Mouse (Mus musculus): ENCODE results near the gene Endov. TPM values are rescaled to one million over a fixed set of nuclear protein-coding genes. Genes with fewer than 3 reads are reported as not detected.

Gene Endov
- polyA plus RNA-seq, 1 experiment from 2014 or later: 21.3 TPM

DNA sequence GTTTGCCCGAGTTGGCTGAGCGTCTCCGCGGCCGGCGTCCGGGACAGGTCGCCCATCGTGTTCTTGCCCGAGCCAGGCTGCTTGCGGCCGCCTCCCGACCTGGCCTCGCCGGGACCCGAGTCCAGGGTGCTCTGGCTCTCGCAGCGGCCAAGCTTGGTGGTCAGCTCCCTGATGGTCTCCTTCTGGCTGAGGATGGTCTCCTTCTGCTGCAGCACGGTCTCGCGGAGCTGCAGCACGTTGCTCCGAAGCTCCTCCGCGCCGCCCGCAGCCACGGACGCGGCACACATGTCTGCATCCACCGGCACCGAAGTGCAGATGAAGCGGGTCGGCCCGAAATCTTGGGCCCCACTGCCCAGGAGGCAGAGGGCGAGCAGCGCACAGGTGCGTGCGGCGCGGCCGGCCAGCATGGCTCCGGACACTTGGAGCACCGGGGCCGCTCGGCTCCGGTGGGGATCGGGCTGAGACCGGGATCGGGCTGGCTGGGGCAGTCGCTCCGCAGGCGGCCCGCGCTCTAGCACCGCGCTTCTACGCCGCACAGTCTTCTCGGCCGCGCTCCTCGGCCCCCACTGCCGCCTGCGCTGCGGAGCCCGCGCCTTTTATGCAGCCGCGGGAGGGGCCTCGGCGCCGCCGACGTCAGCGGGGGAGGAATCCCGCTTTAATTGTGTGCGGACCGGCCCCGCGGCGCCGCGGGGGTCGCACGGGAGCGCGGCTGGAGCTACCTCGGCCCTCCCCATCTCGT lies 56.2 kb downstream of the Endov start, which contains the start of gene Nptx1:
TSS of gene Nptx1 (minus strand) at position 571 of the 739 bp plus-strand sequence.
- ATAC-seq (ENCODE audit: insufficient number of reproducible peaks, insufficient read depth, low FRiP score, low TSS enrichment, low read depth): no peak
- Histone ChIP-seq H3K4me1 (replicated peaks) (peaks cover 58% of the 10 kb centered on the region), H3K4me3 (replicated peaks) (peak within 1 kb of the TSS; percentile 54), H3K9ac (replicated peaks) (peak within 1 kb of the TSS; percentile 65), H3K4me2 (peak within 1 kb of the TSS; percentile 98), H3K36me3 (no peaks in the 10 kb centered on the region), H3K27me3 (peaks cover 100% of the 10 kb centered on the region), H3K9me3 (no peaks in the 10 kb centered on the region), H3K27ac (no peak within 1 kb of the TSS)
- WGBS: 1% methylated on average over 78 of the region's 90 CpGs

DNA sequence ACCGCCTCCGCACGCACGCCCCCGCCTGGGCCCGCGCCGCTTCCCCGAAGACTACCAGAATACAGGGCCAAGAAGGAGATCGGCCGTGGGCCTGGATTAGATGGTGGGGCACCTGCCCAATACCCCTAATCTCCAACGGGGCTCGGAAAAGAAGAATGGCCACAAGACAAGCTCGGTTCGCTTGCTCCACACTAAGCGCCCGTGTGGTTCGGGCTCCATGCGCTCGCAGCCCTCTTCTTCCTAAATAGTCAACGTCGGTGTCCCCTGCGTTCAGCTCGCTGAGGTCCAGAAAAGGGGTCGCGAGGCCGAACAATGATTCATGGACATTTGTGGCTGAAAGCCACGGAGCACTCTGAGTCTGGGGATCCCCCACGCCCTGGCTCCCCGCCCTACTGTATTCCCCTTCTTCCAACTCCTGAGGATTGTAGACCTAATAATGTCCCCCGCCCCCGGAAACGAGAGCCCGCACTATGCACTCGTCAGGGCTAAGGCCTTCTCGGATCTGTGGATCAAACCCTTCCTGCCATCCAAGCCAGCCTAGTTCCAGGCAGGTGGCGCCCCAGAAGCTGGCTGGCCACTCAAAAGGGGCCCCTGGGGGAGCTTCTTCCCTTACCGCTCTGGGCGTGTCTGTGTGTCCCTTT lies 56.9 kb downstream of the Endov start:
- ATAC-seq (ENCODE audit: insufficient number of reproducible peaks, insufficient read depth, low FRiP score, low TSS enrichment, low read depth): no peak
- no peaks in the 10 kb centered on the region for H3K9me3 ChIP-seq
- peak overlapping the region; percentile 54 for H3K4me3 ChIP-seq (replicated peaks)
- no peaks in the 10 kb centered on the region for H3K36me3 ChIP-seq
- H3K4me1 ChIP-seq (replicated peaks): peaks cover 58% of the 10 kb centered on the region
- H3K27ac ChIP-seq: no peak overlapping the region
- H3K9ac ChIP-seq (replicated peaks): peak overlapping the region; percentile 65
- WGBS: 2% methylated on average over 39 of the region's 39 CpGs
- peak overlapping the region; percentile 98 for H3K4me2 ChIP-seq
- H3K27me3 ChIP-seq: peaks cover 100% of the 10 kb centered on the region

DNA sequence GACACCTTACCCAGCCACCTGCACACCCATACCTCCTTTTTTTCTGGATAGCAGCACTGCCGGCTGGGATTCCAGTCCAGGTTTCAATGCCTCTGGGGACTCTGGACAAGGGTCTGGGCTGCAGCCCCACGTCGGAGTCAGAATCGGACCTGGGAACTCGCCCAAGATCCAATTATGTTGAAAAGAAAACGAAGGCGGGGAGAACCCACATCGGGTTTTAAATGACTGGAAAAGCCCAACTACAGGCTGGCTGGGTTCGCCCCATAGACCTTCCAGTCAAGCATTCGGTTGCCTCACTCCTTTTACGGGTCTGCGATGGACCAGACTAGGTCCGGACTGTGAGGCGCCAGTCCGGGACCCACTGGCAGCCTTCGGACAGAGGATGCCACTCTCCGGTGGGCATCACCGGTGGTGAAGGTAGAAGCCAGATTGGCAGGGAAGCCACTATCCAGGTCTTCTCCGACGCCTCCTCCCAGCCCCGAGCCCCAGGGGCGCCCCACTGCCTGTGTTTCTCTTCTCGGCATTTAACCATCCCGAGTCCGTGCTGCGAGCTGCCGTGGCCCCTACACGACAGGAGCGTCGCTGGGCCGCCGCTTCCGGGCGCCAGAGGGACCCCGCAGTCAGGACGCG lies 57.7 kb downstream of the Endov start:
- no peak for ATAC-seq (ENCODE audit: insufficient number of reproducible peaks, insufficient read depth, low FRiP score, low TSS enrichment, low read depth)
- peaks cover 100% of the 10 kb centered on the region for H3K27me3 ChIP-seq
- H3K9me3 ChIP-seq: no peaks in the 10 kb centered on the region
- H3K4me1 ChIP-seq (replicated peaks): peaks cover 53% of the 10 kb centered on the region
- WGBS: 1% methylated on average over 37 of the region's 37 CpGs
- H3K27ac ChIP-seq: no peak overlapping the region
- peak overlapping the region; percentile 54 for H3K4me3 ChIP-seq (replicated peaks)
- H3K36me3 ChIP-seq: no peaks in the 10 kb centered on the region
- H3K4me2 ChIP-seq: peak overlapping the region; percentile 98
- H3K9ac ChIP-seq (replicated peaks): peak overlapping the region; percentile 48

DNA sequence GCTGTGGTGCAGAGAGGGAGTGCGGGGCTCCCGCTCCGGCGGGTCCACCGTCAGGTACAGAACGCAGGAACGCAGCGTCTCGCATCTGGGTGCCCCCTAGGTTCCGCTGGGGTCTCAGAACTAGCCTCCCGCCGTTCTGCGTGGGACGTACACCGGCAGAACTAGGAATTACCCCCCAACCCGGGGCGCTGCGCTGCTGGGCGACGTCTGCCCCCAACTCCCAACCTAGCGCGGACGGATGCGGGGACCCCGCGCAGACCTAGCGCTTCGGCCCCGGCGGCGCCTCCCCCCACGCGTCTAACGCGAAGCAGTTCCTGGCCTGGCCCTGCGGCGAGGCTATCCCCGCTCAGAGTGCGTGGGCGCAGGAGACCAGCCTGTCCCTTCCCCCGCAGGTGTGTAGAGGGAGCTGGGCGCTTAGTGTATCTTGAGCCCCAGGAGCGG lies 58.2 kb downstream of the Endov start:
- no peak for ATAC-seq (ENCODE audit: insufficient number of reproducible peaks, insufficient read depth, low FRiP score, low TSS enrichment, low read depth)
- Histone ChIP-seq H3K9me3 (no peaks in the 10 kb centered on the region), H3K4me3 (replicated peaks) (peak overlapping the region; percentile 54), H3K27ac (no peak overlapping the region), H3K36me3 (no peaks in the 10 kb centered on the region), H3K27me3 (peaks cover 100% of the 10 kb centered on the region), H3K4me1 (replicated peaks) (peaks cover 53% of the 10 kb centered on the region), H3K4me2 (peak overlapping the region; percentile 98), H3K9ac (replicated peaks) (peak overlapping the region; percentile 48)
- WGBS: 1% methylated on average over 43 of the region's 43 CpGs

DNA sequence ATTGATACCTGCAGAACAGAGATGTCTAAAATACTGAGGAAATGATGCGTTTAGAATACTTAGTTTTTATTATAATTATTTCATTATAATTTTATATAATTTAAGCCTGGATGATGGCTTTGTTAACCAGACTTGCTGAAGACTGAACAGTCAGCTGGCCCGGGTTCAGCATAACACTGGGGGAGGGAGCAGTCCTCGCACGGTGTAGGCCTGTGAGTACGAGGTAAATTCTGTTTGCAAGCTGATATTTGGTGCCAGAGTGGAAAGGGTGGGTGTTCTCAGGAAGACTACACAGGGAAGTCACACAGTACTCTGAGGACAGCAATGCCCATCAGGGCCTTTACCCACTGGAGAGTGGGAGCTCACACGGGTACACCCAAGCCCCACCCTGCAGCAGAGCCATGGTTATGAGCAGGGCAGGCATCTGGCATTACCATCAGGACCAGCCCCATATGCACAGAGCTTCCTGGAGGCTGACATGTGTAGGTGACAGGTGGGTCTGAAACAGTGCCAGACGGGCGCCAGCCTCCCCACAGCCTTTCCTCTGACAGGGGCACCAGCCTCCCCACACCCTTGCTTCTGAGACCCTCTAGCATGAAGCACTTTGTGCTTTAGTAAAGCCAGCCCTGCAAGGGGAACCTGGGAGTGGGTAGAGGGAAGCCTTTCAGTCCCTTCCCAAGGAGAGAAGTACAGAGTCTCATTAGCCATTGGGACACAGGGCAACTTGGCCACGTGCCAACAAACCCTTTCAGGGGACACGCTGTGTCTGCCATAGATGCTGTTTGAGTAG lies 59.6 kb downstream of the Endov start:
- no peaks in the 10 kb centered on the region for H3K9me3 ChIP-seq
- 45% methylated on average over 10 of the region's 10 CpGs for WGBS
- no peak overlapping the region for H3K4me3 ChIP-seq (replicated peaks)
- no peak overlapping the region for H3K27ac ChIP-seq
- no peak overlapping the region for H3K9ac ChIP-seq (replicated peaks)
- ATAC-seq (ENCODE audit: insufficient number of reproducible peaks, insufficient read depth, low FRiP score, low TSS enrichment, low read depth): no peak
- no peak overlapping the region for H3K4me2 ChIP-seq
- H3K36me3 ChIP-seq: no peaks in the 10 kb centered on the region
- peaks cover 49% of the 10 kb centered on the region for H3K4me1 ChIP-seq (replicated peaks)
- H3K27me3 ChIP-seq: peaks cover 93% of the 10 kb centered on the region

DNA sequence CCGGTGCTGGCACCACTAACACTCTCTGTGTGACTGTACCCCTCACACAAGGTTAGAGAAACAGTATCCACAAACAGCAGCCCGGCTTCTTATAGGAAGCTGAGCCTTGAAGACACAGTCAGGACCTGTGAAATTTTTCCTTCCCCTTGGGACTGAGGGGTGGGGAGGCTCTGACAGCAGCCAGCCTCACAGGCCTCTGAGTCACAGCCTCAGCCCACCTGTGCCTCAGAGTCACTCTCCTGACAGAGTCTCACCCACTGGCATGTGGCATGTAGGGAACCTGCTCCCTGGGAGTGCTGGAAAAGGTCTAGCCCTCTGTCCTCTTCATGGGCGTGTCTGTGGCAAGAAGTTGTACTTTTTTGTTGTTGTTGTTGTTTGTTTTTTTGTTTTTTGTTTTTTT lies 60.3 kb downstream of the Endov start:
- peaks cover 42% of the 10 kb centered on the region for H3K4me1 ChIP-seq (replicated peaks)
- no peak overlapping the region for H3K4me2 ChIP-seq
- no peaks in the 10 kb centered on the region for H3K36me3 ChIP-seq
- H3K27ac ChIP-seq: no peak overlapping the region
- ATAC-seq (ENCODE audit: insufficient number of reproducible peaks, insufficient read depth, low FRiP score, low TSS enrichment, low read depth): no peak
- 44% methylated on average over 3 of the region's 3 CpGs for WGBS
- H3K27me3 ChIP-seq: peaks cover 93% of the 10 kb centered on the region
- H3K4me3 ChIP-seq (replicated peaks): no peak overlapping the region
- no peaks in the 10 kb centered on the region for H3K9me3 ChIP-seq
- H3K9ac ChIP-seq (replicated peaks): no peak overlapping the region

DNA sequence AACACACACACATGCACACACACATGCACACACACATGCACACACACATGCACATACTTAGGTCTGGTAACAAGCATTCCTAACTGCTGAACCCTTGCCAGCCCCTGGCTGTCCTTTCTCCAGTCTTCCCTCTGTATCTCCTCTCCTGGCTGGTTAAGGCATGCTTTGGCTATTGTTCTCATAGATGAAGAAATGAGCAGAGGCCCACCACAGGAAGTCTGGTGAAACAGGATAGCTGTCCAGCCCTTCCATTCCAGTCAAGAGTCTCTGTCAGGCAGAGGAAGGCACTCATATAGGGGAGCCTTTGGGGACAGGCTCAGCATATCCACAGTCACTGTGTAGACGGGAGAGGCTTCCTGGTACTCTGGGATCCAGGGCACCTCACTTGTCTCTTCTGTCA lies 61.2 kb downstream of the Endov start:
- no peak for ATAC-seq (ENCODE audit: insufficient number of reproducible peaks, insufficient read depth, low FRiP score, low TSS enrichment, low read depth)
- Histone ChIP-seq H3K4me1 (replicated peaks) (peaks cover 34% of the 10 kb centered on the region), H3K9me3 (no peaks in the 10 kb centered on the region), H3K9ac (replicated peaks) (no peak overlapping the region), H3K36me3 (no peaks in the 10 kb centered on the region), H3K27me3 (peaks cover 92% of the 10 kb centered on the region), H3K4me2 (no peak overlapping the region), H3K27ac (no peak overlapping the region), H3K4me3 (replicated peaks) (no peak overlapping the region)
- whole genome bisulfite sequencing: 57% methylated on average over 1 of the region's 1 CpGs

DNA sequence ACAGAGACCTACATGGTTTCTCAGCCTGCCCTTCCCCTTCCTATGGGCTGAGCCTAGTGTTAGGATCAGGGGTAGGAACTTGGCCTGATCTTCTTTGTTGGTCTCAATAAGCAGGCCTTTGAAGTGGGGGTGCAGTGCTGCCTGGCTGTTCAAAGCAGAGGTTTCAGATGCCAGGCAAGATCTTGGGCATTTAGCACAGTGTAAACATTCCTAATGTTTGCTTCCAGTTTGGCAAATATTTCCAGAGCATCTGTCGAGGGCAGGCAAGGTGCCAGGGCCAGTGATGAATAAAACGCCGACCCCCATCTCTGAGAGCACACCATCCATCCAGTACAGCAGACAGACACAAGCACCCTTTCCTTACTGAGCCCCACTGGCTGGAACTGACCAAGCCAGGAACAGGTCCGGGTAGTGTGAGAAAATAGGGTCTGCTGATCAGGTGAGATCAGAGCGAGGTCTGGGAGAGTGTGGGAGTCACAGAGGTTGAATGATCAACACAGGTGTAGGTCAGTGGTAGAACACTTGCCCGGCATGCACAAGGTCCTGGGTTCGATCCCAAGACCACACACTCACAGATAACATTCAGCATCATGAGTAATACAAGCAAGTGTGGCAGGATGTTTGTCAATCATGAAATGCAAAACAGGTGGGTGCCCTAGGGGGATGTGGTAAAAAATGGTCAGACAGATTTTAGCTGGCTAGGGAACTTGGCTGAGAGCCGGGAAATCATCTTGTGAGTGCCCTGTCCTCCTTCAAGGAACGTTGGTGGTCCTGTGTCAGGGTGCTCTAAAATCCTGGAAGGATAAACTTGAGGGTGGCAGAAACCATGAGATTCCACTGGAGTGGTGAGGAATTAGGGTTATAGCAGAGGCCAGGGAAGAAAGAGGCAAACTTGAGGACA lies 62.0 kb downstream of the Endov start:
- Histone ChIP-seq H3K36me3 (no peaks in the 10 kb centered on the region), H3K4me2 (no peak overlapping the region), H3K27me3 (peaks cover 85% of the 10 kb centered on the region), H3K27ac (no peak overlapping the region), H3K4me3 (replicated peaks) (no peak overlapping the region), H3K9me3 (no peaks in the 10 kb centered on the region), H3K9ac (replicated peaks) (no peak overlapping the region), H3K4me1 (replicated peaks) (peaks cover 31% of the 10 kb centered on the region)
- ATAC-seq (ENCODE audit: insufficient number of reproducible peaks, insufficient read depth, low FRiP score, low TSS enrichment, low read depth): no peak
- 62% methylated on average over 9 of the region's 9 CpGs for WGBS

DNA sequence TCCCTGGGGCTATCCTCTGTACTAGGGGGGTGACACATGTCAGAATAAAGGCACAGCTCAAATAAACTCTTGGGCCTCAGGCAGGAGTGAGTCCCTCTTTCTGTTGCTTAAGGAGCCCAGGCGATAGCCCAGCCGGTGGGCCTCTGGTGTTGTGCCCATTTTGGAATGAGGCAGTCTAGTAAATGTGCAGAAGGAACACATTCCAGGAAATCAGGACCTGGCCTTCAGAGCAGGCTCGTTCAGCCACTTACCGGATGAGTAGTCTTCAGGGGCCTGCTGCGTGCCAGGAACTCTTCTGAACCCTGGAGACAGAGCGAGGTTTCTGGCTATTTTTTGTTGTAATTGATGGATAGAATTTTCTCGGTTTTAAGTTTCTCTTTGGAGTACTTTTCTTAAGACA lies 63.6 kb downstream of the Endov start:
- H3K4me1 ChIP-seq (replicated peaks): peaks cover 31% of the 10 kb centered on the region
- peaks cover 69% of the 10 kb centered on the region for H3K27me3 ChIP-seq
- H3K27ac ChIP-seq: no peak overlapping the region
- no peak for ATAC-seq (ENCODE audit: insufficient number of reproducible peaks, insufficient read depth, low FRiP score, low TSS enrichment, low read depth)
- no peak overlapping the region for H3K4me3 ChIP-seq (replicated peaks)
- H3K36me3 ChIP-seq: no peaks in the 10 kb centered on the region
- H3K4me2 ChIP-seq: no peak overlapping the region
- no peak overlapping the region for H3K9ac ChIP-seq (replicated peaks)
- WGBS: 75% methylated on average over 7 of the region's 7 CpGs
- no peaks in the 10 kb centered on the region for H3K9me3 ChIP-seq

DNA sequence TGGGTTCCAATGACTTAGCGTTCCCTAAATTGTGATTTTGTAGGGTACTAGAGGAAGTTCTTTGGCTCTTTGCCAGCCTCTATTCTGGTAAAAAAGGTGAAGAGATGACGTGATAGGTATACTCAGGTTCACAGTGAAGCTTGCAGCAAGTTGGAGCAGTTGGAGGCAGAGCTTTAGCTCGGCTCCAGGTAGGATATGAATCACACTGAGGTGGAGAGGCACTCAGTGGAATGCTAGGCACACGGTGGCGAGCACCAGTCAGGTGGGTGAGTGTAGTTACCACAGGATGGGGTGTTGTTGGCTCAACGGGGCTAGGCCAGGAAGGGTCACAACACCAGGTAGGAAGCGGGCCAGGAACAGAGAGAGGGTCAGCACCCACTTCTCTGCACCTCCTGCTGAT lies 64.0 kb downstream of the Endov start:
- WGBS: 79% methylated on average over 7 of the region's 7 CpGs
- H3K4me2 ChIP-seq: no peak overlapping the region
- H3K36me3 ChIP-seq: no peaks in the 10 kb centered on the region
- H3K27me3 ChIP-seq: peaks cover 65% of the 10 kb centered on the region
- no peak overlapping the region for H3K9ac ChIP-seq (replicated peaks)
- peaks cover 31% of the 10 kb centered on the region for H3K4me1 ChIP-seq (replicated peaks)
- no peak for ATAC-seq (ENCODE audit: insufficient number of reproducible peaks, insufficient read depth, low FRiP score, low TSS enrichment, low read depth)
- no peak overlapping the region for H3K27ac ChIP-seq
- H3K9me3 ChIP-seq: no peaks in the 10 kb centered on the region
- no peak overlapping the region for H3K4me3 ChIP-seq (replicated peaks)
